Mouse (Mus musculus) layer of hippocampus, adult 9-10 months (tissue): ENCODE data around the gene B3gnt9.
"Not testable (repeated sequence)": the region's sequence is repeated elsewhere in the genome, so short reads cannot be mapped to it uniquely, and the experiment has no call there.

Source experiments
- DNase-seq: peaks from one replicate; pipeline ENCODE4 v3.0.0; 2022; ENCODE audit warnings: low spot score

The B3gnt9 gene

GRCm38 (mm10) chr8:105258911-105259720 lies 4.2 kb upstream of the B3gnt9 start:
- DNase-seq, result no peak

DNA sequence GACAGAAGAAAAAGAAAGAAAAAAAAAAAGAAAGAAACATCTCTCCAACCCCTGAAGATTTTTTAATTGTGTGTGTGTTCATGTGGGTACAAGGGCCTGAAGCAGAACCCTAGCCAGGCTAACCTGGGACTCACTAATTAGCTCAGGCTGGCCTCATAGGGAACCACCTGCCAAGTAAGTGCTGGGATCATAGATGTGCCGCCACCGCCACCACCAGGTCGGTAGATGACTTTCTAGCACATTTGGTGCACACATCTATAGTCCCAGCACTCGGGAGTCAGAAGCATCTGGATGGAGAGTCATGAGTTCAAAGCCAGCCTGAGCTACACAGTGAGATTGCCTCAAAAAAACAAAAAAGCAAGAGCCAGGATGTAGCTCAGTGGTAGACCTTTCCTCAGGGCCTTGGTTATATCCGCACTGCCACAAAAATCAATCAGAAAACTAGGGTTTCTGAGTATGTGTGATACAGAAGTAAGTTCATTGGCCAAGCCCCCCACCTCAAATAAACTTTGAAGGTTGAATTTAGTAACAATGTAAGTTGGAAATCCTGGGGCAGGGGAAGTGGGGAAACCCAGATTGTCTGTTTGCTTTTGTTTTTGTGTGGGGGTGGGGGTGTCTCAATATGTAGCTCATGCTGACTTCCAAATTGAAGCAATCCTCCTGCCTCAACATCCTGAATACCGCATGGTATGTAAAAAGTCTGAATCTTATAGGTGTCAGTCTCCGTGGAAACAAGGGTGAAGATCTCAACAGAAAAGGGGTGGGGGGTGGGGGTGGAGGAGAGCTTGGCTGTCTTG lies 2.6 kb upstream of the B3gnt9 start:
- DNase-seq, result no peak

- peak; percentile 72 for DNase-seq
These were observed 594 bp downstream of the B3gnt9 start for GRCm38 (mm10) chr8:105254152-105254965.

- DNase-seq, result no peak
These were observed 1.2 kb downstream of the B3gnt9 start for GRCm38 (mm10) chr8:105253766-105254151.

- DNase-seq, result no peak
These were observed 2.0 kb downstream of the B3gnt9 start for GRCm38 (mm10) chr8:105252680-105253537.

DNA sequence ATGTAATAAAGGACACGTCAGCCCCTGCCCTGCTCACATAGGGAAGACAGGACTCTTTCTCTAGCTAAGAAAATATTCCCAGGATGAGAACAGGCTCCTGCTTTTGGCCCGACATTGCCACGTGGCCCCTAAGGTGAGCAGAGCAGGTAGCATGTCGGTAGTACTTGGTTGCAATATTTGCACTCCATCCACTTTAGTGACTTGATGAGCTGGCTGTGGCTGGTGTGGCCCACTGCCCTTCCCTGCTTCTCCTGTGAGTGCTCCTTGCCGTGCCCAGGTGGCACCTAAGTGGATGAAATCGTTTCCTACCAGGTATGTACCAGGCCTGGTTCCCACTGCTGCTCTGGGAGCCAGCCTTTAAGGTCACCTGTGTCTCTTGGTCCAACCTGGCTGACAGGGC lies 3.0 kb downstream of the B3gnt9 start:
- no peak for DNase-seq

DNA sequence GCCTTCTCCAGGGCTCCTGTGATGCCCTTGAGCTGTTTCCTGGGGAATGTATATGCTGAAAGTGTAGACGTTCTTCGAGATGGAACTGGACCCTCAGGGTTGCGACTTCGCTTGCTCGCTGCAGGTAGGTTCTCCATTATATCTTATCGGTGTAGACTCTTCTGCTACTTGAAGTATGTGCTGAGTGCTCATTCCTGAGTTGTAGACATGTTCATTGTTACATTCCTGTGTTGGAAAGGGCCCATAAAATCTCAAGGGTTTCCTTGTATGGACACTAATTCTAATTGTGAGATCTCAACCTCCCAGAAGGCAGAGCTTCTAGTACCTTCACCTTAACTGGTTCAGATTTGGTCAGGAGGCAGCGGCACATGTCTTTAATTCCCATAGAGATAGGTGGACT lies 13.9 kb downstream of the B3gnt9 start:
- DNase-seq, result no peak

- DNase-seq, result no peak
These were observed 17.4 kb downstream of the B3gnt9 start for GRCm38 (mm10) chr8:105237442-105238142.

- no peak for DNase-seq
These were observed 19.7 kb downstream of the B3gnt9 start for GRCm38 (mm10) chr8:105235206-105235605.

DNA sequence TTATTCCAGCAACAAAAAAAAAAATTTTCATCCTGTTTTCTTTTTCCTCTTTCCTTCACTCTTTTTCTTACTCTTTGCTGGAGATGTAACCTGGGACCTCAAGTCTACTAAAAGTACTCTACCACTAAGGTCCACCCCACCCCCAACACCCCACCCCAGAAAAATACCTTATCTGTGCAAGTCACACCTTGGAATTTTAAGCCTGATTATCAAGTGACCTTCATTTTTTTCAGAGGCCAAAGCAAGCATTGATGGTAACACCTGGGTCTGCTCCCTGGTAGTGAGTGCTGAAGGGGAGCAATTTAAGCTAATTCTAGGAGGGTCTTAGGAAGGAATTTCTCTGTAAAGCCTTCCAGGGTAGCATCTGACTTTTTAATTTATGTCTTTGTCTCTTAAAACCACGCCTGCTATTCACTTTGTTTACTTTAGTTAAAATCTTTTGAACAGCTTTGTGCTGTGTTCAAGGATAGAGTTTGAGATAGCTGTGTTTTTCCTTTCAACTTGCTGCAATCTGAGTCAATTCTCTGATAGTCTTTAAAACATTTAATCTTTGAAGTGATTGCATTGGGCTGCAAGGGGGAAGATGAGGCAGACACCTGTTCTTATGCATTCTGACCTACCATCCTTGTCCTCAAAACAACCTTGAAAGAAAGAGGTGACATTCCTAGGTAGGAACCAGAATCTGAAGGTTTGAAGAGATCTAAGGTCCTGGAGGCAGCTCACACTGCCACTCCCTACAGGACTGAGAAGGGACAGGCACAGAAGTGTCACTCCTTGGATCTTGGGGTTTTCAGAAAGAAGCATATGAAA lies 21.6 kb downstream of the B3gnt9 start:
- DNase-seq, result no peak

DNA sequence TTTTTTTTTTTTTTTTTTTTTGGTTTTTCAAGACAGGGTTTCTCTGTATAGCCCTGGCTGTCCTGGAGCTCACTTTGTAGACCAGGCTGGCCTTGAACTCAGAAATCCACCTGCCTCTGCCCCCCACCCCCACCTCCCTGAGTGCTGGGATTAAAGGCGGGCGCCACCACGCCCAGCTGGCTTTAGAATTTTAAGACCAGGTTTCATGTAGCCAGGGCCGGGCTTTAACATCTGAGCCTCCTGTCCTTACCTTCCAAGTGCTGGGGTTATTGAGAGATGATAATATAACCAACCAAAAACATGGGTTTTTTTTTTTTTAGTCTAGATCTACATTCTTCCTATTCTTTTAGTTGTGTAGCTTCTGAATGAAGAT lies 22.6 kb downstream of the B3gnt9 start:
- DNase-seq, result not testable (repeated sequence)

- DNase-seq, result no peak
These were observed 23.2 kb downstream of the B3gnt9 start for GRCm38 (mm10) chr8:105231503-105232320.

GRCm38 (mm10) chr8:105225917-105226316 lies 29.0 kb downstream of the B3gnt9 start:
- DNase-seq, result no peak

GRCm38 (mm10) chr8:105225272-105225593 lies 29.7 kb downstream of the B3gnt9 start:
- no peak for DNase-seq

- DNase-seq, result peak; percentile 78
These were observed 30.3 kb downstream of the B3gnt9 start, which contains the start of gene D230025D16Rik for GRCm38 (mm10) chr8:105224413-105225271. Gene D230025D16Rik, plus strand, starts transcription at chr8:105225145.

DNA sequence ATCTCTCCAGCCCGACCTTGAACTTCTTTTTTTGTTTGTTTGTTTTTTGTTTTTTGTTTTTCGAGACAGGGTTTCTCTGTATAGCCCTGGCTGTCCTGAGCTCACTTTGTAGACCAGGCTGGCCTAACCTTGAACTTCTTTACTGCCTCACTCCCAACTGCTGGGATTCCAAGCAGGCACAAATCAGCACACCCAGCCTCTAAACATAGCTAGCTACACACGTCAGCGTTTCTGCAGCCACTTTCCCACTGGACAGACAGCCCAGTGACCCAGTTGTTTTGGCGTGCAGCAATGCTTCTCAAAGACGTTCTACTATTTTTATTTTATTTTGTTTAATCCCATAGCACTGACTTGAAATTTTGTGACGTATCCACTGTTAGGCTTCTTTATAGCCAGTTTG lies 31.1 kb downstream of the B3gnt9 start:
- DNase-seq, result no peak

DNA sequence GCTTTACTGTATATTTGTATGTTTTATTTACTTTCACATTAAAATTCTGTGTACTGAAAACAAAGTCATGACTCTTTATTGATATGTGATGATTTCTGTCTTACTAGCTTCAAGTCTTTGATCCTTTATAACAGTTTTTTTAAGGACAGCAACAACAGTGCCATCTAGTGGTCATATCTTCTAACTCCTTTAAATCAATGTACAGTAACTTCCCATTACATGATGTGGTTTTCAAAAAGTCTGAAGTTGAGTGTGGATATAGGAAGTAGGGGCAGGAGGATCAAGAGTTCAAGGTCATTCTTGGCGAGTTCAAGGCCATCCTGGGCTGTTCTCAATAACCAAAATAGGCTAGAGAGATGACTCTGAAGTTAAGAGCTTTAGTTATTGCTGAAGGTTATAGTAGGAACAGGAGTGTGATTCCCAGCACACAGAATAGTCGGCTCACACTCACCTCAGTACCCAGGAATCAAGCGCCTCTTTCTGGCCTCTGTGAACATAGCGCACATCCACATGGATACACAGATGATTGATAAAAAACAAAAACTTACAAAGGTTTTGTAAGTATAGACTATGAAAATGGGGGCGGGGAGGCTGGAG lies 36.9 kb downstream of the B3gnt9 start:
- DNase-seq, result peak; percentile 81

DNA sequence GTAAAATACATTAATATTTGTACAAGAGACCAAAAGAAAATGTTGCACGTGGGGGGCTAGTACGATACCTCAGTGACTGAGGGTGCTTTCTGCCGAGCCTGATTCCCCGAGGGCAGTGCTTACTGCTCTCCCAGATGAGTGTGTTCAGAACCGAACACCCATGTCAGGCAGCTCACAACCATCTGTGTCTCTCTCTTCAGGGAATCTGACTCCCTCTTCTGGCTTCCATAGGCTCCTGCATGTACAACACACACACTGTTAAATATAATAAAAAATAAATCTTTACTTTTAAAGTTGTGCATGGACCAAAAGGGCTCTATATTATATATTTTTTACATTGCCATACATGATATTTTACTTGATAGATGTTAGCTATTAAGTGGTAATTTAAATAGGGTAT lies 40.8 kb downstream of the B3gnt9 start:
- DNase-seq, result no peak
